Mouse (Mus musculus) myocyte (in vitro differentiated cells): ENCODE measurements around the gene Gatb. TPM values are rescaled to one million over a fixed set of nuclear protein-coding genes. Genes with fewer than 3 reads are reported as not detected.

Experiments used
- H3K27me3 ChIP-seq: one replicate; pipeline ENCODE4 v1.6.1; 2011; ENCODE audit not compliant: control insufficient read depth, insufficient read depth, insufficient read length
- H3K36me3 ChIP-seq: one replicate; pipeline ENCODE4 v1.6.1; 2011; ENCODE audit not compliant: control insufficient read depth, insufficient read depth
- H3K4me2 ChIP-seq: one replicate; pipeline ENCODE4 v1.6.1; 2011; ENCODE audit warnings: low read depth, control low read depth
- H3K4me3 ChIP-seq: one replicate; pipeline ENCODE4 v1.5.1; 2011; ENCODE audit warnings: mild to moderate bottlenecking, control low read depth, moderate library complexity
- H3K79me2 ChIP-seq: one replicate; pipeline ENCODE4 v1.6.1; 2011; ENCODE audit not compliant: control insufficient read depth, insufficient read depth
- H3ac ChIP-seq: one replicate; pipeline ENCODE4 v1.6.1; 2011; ENCODE audit not compliant: control insufficient read depth, insufficient read length
- CEBPB ChIP-seq: IDR thresholded peaks from 2 replicates; pipeline ENCODE4 v1.6.1; 2011; ENCODE audit warnings: mild to moderate bottlenecking, moderate library complexity; ENCODE audit not compliant: poor library complexity, insufficient read depth, severe bottlenecking
- E2F4 ChIP-seq: IDR thresholded peaks from one replicate; pipeline ENCODE4 v1.6.1; 2011; ENCODE audit warnings: mild to moderate bottlenecking, control low read depth, moderate library complexity; ENCODE audit not compliant: insufficient read depth
- MAX ChIP-seq: IDR thresholded peaks from one replicate; pipeline ENCODE4 v1.6.1; 2011; ENCODE audit warnings: low read depth, mild to moderate bottlenecking, control low read depth
- MYOD1 ChIP-seq, 3 experiments: IDR thresholded peaks; one replicate each; pipeline ENCODE4 v1.6.1; 2011; ENCODE audit warnings: control low read depth in 2 of 3, low read depth in 2 of 3, mild to moderate bottlenecking in 2 of 3, moderate library complexity in 1 of 3; ENCODE audit not compliant: insufficient read length in 2 of 3, control insufficient read depth in 1 of 3
- MYOG ChIP-seq, 3 experiments: IDR thresholded peaks; one replicate each; pipeline ENCODE4 v1.6.1; 2011; ENCODE audit warnings: control low read depth in 2 of 3, low read depth in 2 of 3, mild to moderate bottlenecking in 2 of 3; ENCODE audit not compliant: insufficient read length in 2 of 3, control insufficient read depth in 1 of 3, insufficient read depth in 1 of 3
- POLR2A ChIP-seq: IDR thresholded peaks from one replicate; pipeline ENCODE4 v1.6.1; 2011; ENCODE audit warnings: low read depth, mild to moderate bottlenecking, control low read depth, moderate library complexity; ENCODE audit not compliant: insufficient read length
- POLR2AphosphoS2 ChIP-seq: IDR thresholded peaks from one replicate; pipeline ENCODE4 v1.6.1; 2011; ENCODE audit warnings: low read depth, control low read depth; ENCODE audit not compliant: insufficient read length
- REST ChIP-seq: IDR thresholded peaks from one replicate; pipeline ENCODE4 v1.6.1; 2011; ENCODE audit warnings: mild to moderate bottlenecking, control low read depth, moderate library complexity; ENCODE audit not compliant: insufficient read depth, insufficient read length
- SRF ChIP-seq: IDR thresholded peaks from one replicate; pipeline ENCODE4 v1.6.1; 2011; ENCODE audit warnings: low read depth; ENCODE audit not compliant: control insufficient read depth, insufficient read length
- TCF12 ChIP-seq: IDR thresholded peaks from one replicate; pipeline ENCODE4 v1.6.1; 2011; ENCODE audit warnings: mild to moderate bottlenecking, control low read depth; ENCODE audit not compliant: poor library complexity, insufficient read depth, severe bottlenecking
- TCF3 ChIP-seq: IDR thresholded peaks from one replicate; pipeline ENCODE4 v1.6.1; 2011; ENCODE audit warnings: low read depth, control low read depth; ENCODE audit not compliant: insufficient read length
- USF1 ChIP-seq: IDR thresholded peaks from one replicate; pipeline ENCODE4 v1.6.1; 2011; ENCODE audit warnings: low read depth, mild to moderate bottlenecking, control low read depth, moderate library complexity
- polyA plus RNA-seq: library from polyadenylated mRNA; unstranded; fragments of >200 nt; fragmentation: generic; extraction: Trizol; gene quantifications from one replicate; pipeline ENCODE4 v1.2.1, GENCODE M21; 2012; ENCODE audit warnings: missing spikeins

Gatb gene
- polyA plus RNA-seq, 1 experiment, result 14.3 TPM

- Histone ChIP-seq H3K27me3 (no peaks in the 10 kb centered on the region), H3ac (no peak overlapping the region), H3K4me3 (no peak overlapping the region), H3K79me2 (no peaks in the 10 kb centered on the region), H3K4me2 (no peak overlapping the region), H3K36me3 (no peaks in the 10 kb centered on the region)
- TF ChIP-seq TCF3, result no peak
- TF ChIP-seq SRF, result no peak
- no peak for TF ChIP-seq MYOG (IDR thresholded peaks at IDR 0.05; ENCODE audit: control insufficient read depth in 1 of 3, insufficient read depth in 1 of 3, insufficient read length in 2 of 3, low read depth in 2 of 3)
- no peak for TF ChIP-seq MYOD1 (IDR thresholded peaks at IDR 0.05; ENCODE audit: control insufficient read depth in 1 of 3, insufficient read length in 2 of 3, low read depth in 2 of 3)
- TF ChIP-seq POLR2AphosphoS2, result no peak
- TF ChIP-seq MAX, result no peak
- no peak for TF ChIP-seq REST
- no peak for TF ChIP-seq TCF12
- TF ChIP-seq CEBPB, result no peak
- no peak for TF ChIP-seq USF1
Observed at GRCm38 (mm10) chr3:85607753-85608152, 33.8 kb downstream of the Gatb start.

- Histone ChIP-seq H3K4me3 (no peak overlapping the region), H3K4me2 (no peak overlapping the region), H3K27me3 (no peaks in the 10 kb centered on the region), H3K79me2 (no peaks in the 10 kb centered on the region), H3ac (no peak overlapping the region), H3K36me3 (no peaks in the 10 kb centered on the region)
- TF ChIP-seq REST, result no peak
- TF ChIP-seq SRF, result no peak
- TF ChIP-seq MYOG (IDR thresholded peaks at IDR 0.05; ENCODE audit: control insufficient read depth in 1 of 3, insufficient read depth in 1 of 3, insufficient read length in 2 of 3, low read depth in 2 of 3), result no peak
- TF ChIP-seq CEBPB, result no peak
- TF ChIP-seq TCF3, result no peak
- TF ChIP-seq TCF12, result no peak
- no peak for TF ChIP-seq E2F4
- TF ChIP-seq POLR2A, result no peak
- TF ChIP-seq MAX, result no peak
- TF ChIP-seq POLR2AphosphoS2, result no peak
Observed at GRCm38 (mm10) chr3:85616389-85616788, 42.5 kb downstream of the Gatb start.

DNA sequence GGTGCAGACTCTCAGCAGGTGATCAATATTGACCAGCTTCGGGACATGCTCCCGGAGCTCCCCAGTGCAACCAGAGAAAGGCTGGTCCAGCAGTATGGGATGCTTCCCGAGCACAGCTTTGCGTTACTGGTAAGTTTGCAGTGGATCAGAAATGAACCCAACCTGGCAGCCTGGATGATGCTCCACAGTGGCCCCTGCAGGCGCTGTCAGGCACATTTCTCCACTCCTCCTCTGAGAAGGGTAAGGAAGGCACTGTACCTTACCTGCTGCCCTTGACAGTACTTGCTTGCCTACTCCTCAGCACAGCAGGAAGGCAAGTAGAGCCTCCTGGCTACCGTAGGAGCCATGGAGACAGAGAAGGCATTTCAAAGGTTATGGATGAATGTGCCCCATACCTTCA is 45.0 kb downstream of the Gatb start:
- TF ChIP-seq E2F4, result no peak
- TF ChIP-seq TCF12, result no peak
- no peak for TF ChIP-seq POLR2AphosphoS2
- no peak for TF ChIP-seq MAX
- no peak for TF ChIP-seq USF1
- TF ChIP-seq SRF, result no peak
- TF ChIP-seq MYOG (IDR thresholded peaks at IDR 0.05; ENCODE audit: control insufficient read depth in 1 of 3, insufficient read depth in 1 of 3, insufficient read length in 2 of 3, low read depth in 2 of 3), result no peak
- TF ChIP-seq TCF3, result no peak
- no peak for TF ChIP-seq CEBPB
- no peak for TF ChIP-seq MYOD1 (IDR thresholded peaks at IDR 0.05; ENCODE audit: control insufficient read depth in 1 of 3, insufficient read length in 2 of 3, low read depth in 2 of 3)
- no peak for TF ChIP-seq REST
- no peak for TF ChIP-seq POLR2A
- Histone ChIP-seq H3K36me3 (no peaks in the 10 kb centered on the region), H3K4me2 (no peak overlapping the region), H3K4me3 (no peak overlapping the region), H3K79me2 (no peaks in the 10 kb centered on the region), H3K27me3 (no peaks in the 10 kb centered on the region), H3ac (no peak overlapping the region)

- Histone ChIP-seq H3K27me3 (no peaks in the 10 kb centered on the region), H3K79me2 (no peaks in the 10 kb centered on the region), H3K4me3 (no peak overlapping the region), H3K4me2 (no peak overlapping the region), H3ac (no peak overlapping the region), H3K36me3 (no peaks in the 10 kb centered on the region)
- no peak for TF ChIP-seq SRF
- no peak for TF ChIP-seq MAX
- no peak for TF ChIP-seq POLR2A
- no peak for TF ChIP-seq E2F4
- no peak for TF ChIP-seq REST
- TF ChIP-seq MYOG (IDR thresholded peaks at IDR 0.05; ENCODE audit: control insufficient read depth in 1 of 3, insufficient read depth in 1 of 3, insufficient read length in 2 of 3, low read depth in 2 of 3), result no peak
- TF ChIP-seq POLR2AphosphoS2, result no peak
- no peak for TF ChIP-seq USF1
- TF ChIP-seq CEBPB, result no peak
- TF ChIP-seq TCF3, result no peak
- TF ChIP-seq MYOD1 (IDR thresholded peaks at IDR 0.05; ENCODE audit: control insufficient read depth in 1 of 3, insufficient read length in 2 of 3, low read depth in 2 of 3), result no peak
- no peak for TF ChIP-seq TCF12
Observed at GRCm38 (mm10) chr3:85619345-85619744, 45.4 kb downstream of the Gatb start.

GRCm38 (mm10) chr3:85619751-85620150 is 45.8 kb downstream of the Gatb start:
- no peaks in the 10 kb centered on the region for H3K36me3 ChIP-seq
- no peaks in the 10 kb centered on the region for H3K27me3 ChIP-seq
- no peak overlapping the region for H3ac ChIP-seq
- H3K4me3 ChIP-seq, result no peak overlapping the region
- TF ChIP-seq REST, result no peak
- TF ChIP-seq MYOG (IDR thresholded peaks at IDR 0.05; ENCODE audit: control insufficient read depth in 1 of 3, insufficient read depth in 1 of 3, insufficient read length in 2 of 3, low read depth in 2 of 3), result no peak
- TF ChIP-seq POLR2A, result no peak
- TF ChIP-seq TCF12, result no peak
- TF ChIP-seq CEBPB, result no peak
- no peak for TF ChIP-seq TCF3
- H3K4me2 ChIP-seq, result no peak overlapping the region
- no peaks in the 10 kb centered on the region for H3K79me2 ChIP-seq
